Mouse (Mus musculus) kidney, embryonic 16.5 days (tissue): ENCODE results near the gene Nkapd1. TPM values are rescaled to one million over a fixed set of nuclear protein-coding genes. Genes with fewer than 3 reads are reported as not detected.

Experiments used
- polyA plus RNA-seq: library from polyadenylated mRNA; unstranded; fragments of >200 nt; fragmentation: Nextera tagmentation; extraction: Ambion mirVana; gene quantifications from 2 replicates; pipeline ENCODE4 v1.2.1, GENCODE M21; 2015

Gene Nkapd1
- polyA plus RNA-seq, 1 experiment from 2014 or later: 17.0 TPM

Other genes with a start within 250 kb of the Nkapd1 start
- 36.9 and 37.1 TPM in 2 replicates for gene Plet1, start 122.9 kb downstream of the Nkapd1 start, polyA plus RNA-seq
- gene Pts, start 88.7 kb downstream of the Nkapd1 start, polyA plus RNA-seq: 96.6 and 108 TPM in 2 replicates
- 1.9 and 2.9 TPM in 2 replicates for gene Il18, start 62.6 kb downstream of the Nkapd1 start, polyA plus RNA-seq
- gene Bco2, start 62.3 kb downstream of the Nkapd1 start, polyA plus RNA-seq: 0.15 and 0.24 TPM in 2 replicates
- not detected in 2 replicates for gene Tex12, start 56.1 kb downstream of the Nkapd1 start, polyA plus RNA-seq
- 417 and 453 TPM in 2 replicates for gene Sdhd, start 13.7 kb downstream of the Nkapd1 start, polyA plus RNA-seq
- gene Timm8b, start 13.6 kb downstream of the Nkapd1 start, polyA plus RNA-seq: 232 and 245 TPM in 2 replicates
- gene Pih1d2, start 143 bp downstream of the Nkapd1 start, polyA plus RNA-seq: 4.9 and 5.3 TPM in 2 replicates
- gene Dlat, start 42.3 kb upstream of the Nkapd1 start, polyA plus RNA-seq: 64.0 and 67.9 TPM in 2 replicates
- 7.7 and 8.6 TPM in 2 replicates for gene Dixdc1, start 122.1 kb upstream of the Nkapd1 start, polyA plus RNA-seq
- gene 2310030G06Rik, start 129.1 kb upstream of the Nkapd1 start, polyA plus RNA-seq: 12.4 and 13.3 TPM in 2 replicates
- gene Cryab, start 133.9 kb upstream of the Nkapd1 start, polyA plus RNA-seq: 54.3 and 57.4 TPM in 2 replicates
- 5.2 and 6.0 TPM in 2 replicates for gene Hspb2, start 134.9 kb upstream of the Nkapd1 start, polyA plus RNA-seq
- gene Fdxacb1, start 150.8 kb upstream of the Nkapd1 start, polyA plus RNA-seq: 13.0 and 13.1 TPM in 2 replicates
- 41.8 and 44.3 TPM in 2 replicates for gene Alg9, start 157.6 kb upstream of the Nkapd1 start, polyA plus RNA-seq
- 33.1 and 40.4 TPM in 2 replicates for gene 1110032A03Rik, start 158.1 kb upstream of the Nkapd1 start, polyA plus RNA-seq
- 74.6 and 77.0 TPM in 2 replicates for gene Ppp2r1b, start 227.8 kb upstream of the Nkapd1 start, polyA plus RNA-seq